Mouse (Mus musculus) limb, embryonic 12.5 days (tissue): ENCODE results near the gene Olfr1215. TPM values are rescaled to one million over a fixed set of nuclear protein-coding genes. Genes with fewer than 3 reads are reported as not detected.
"Not testable (repeated sequence)": the region's sequence is repeated elsewhere in the genome, so short reads cannot be mapped to it uniquely, and the experiment has no call there.

ENCODE experiments used
- ATAC-seq: fragments of 200-750 bp; cut with Nextera tagmentation; 2 replicates; pipeline ENCODE4 v1.8.0; 2017; ENCODE audit warnings: low read depth, moderate TSS enrichment; ENCODE audit not compliant: insufficient number of reproducible peaks, insufficient read depth, low FRiP score, low TSS enrichment
- H3K27ac ChIP-seq: fragments of 300-500 bp; sonication (generic); 2 replicates; pipeline ENCODE4 v1.5.1; 2016; ENCODE audit warnings: mild to moderate bottlenecking, moderate library complexity
- H3K27me3 ChIP-seq: fragments of 300-500 bp; sonication (generic); 2 replicates; pipeline ENCODE4 v1.6.1; 2016; ENCODE audit warnings: mild to moderate bottlenecking, moderate library complexity
- H3K36me3 ChIP-seq: fragments of 300-500 bp; sonication (generic); 2 replicates; pipeline ENCODE4 v1.6.1; 2016; ENCODE audit warnings: mild to moderate bottlenecking, moderate library complexity
- H3K4me1 ChIP-seq: fragments of 300-500 bp; sonication (generic); replicated peaks from 2 replicates; pipeline ENCODE4 v1.6.1; 2016
- H3K4me2 ChIP-seq: fragments of 300-500 bp; sonication (generic); 2 replicates; pipeline ENCODE4 v1.6.1; 2016; ENCODE audit warnings: mild to moderate bottlenecking, moderate library complexity
- H3K4me3 ChIP-seq: fragments of 300-500 bp; sonication (generic); replicated peaks from 2 replicates; pipeline ENCODE4 v1.5.1; 2016; ENCODE audit warnings: mild to moderate bottlenecking
- H3K9ac ChIP-seq: fragments of 300-500 bp; sonication (generic); replicated peaks from 2 replicates; pipeline ENCODE4 v1.6.1; 2016; ENCODE audit warnings: mild to moderate bottlenecking, moderate library complexity
- H3K9me3 ChIP-seq: fragments of 300-500 bp; sonication (generic); 2 replicates; pipeline ENCODE4 v1.6.1; 2016; ENCODE audit warnings: mild to moderate bottlenecking, moderate library complexity
- WGBS: fragments of 180-500 bp; shearing (Covaris S2); methylation state at CpG from one replicate; pipeline ENCODE4 v1.1.7; 2016; 5-methylcytosine and 5-hydroxymethylcytosine counted together
- polyA plus RNA-seq: library from polyadenylated mRNA; unstranded; fragments of >200 nt; fragmentation: Nextera tagmentation; extraction: Ambion mirVana; gene quantifications from 2 replicates; pipeline ENCODE4 v1.2.1, GENCODE M21; 2016

Gene Olfr1215
- polyA plus RNA-seq, result not detected in 2 replicates

DNA sequence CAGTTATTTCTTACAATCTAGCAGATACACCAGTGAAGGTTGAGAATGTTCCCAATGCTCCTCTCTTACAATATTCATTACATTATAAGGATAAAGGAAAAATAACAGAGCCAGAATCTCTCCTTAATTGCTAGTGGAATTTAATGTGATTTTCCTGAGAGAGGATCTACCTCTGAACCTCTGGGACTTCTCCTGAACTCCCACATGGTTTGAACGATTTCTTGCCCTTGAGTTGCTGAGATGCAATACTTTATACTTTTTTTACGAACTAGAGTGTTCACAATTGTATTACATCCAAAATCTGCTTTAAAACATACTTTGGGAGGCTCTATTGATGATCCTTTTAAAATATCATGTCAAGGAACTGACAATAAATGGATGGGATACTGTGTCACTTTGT lies at the start of gene Olfr1215:
TSS of gene Olfr1215 (minus strand) at position 101 of the 400 bp plus-strand sequence.
- no peak within 1 kb of the TSS for H3K4me2 ChIP-seq
- H3K4me1 ChIP-seq, result no peaks in the 10 kb centered on the region
- no peaks in the 10 kb centered on the region for H3K27me3 ChIP-seq
- ATAC-seq, result no peak
- no peaks in the 10 kb centered on the region for H3K9me3 ChIP-seq
- 77% methylated on average over 2 of the region's 2 CpGs for WGBS
- no peaks in the 10 kb centered on the region for H3K36me3 ChIP-seq
- H3K27ac ChIP-seq, result no peak within 1 kb of the TSS
- no peak within 1 kb of the TSS for H3K9ac ChIP-seq
- no peak within 1 kb of the TSS for H3K4me3 ChIP-seq

GRCm38 (mm10) chr2:89031965-89032364 lies 25.2 kb upstream of the Olfr1215 start, which contains the start of gene Olfr1217:
TSS of gene Olfr1217 (minus strand) at chr2:89032065.
- no peak within 1 kb of the TSS for H3K4me2 ChIP-seq
- H3K4me3 ChIP-seq, result no peak within 1 kb of the TSS
- no peaks in the 10 kb centered on the region for H3K4me1 ChIP-seq
- H3K27me3 ChIP-seq, result no peaks in the 10 kb centered on the region
- no peaks in the 10 kb centered on the region for H3K9me3 ChIP-seq
- WGBS, result 79% methylated on average over 2 of the region's 2 CpGs
- H3K9ac ChIP-seq, result no peak within 1 kb of the TSS
- ATAC-seq, result no peak
- no peaks in the 10 kb centered on the region for H3K36me3 ChIP-seq
- no peak within 1 kb of the TSS for H3K27ac ChIP-seq

- not testable (repeated sequence) for H3K4me2 ChIP-seq, H3K9me3 ChIP-seq, H3K27ac ChIP-seq, ATAC-seq, H3K27me3 ChIP-seq, H3K9ac ChIP-seq, H3K4me3 ChIP-seq, H3K4me1 ChIP-seq, H3K36me3 ChIP-seq
- WGBS, result 75% methylated on average over 3 of the region's 3 CpGs
Measured at GRCm38 (mm10) chr2:89021436-89021835, 14.7 kb upstream of the Olfr1215 start.

DNA sequence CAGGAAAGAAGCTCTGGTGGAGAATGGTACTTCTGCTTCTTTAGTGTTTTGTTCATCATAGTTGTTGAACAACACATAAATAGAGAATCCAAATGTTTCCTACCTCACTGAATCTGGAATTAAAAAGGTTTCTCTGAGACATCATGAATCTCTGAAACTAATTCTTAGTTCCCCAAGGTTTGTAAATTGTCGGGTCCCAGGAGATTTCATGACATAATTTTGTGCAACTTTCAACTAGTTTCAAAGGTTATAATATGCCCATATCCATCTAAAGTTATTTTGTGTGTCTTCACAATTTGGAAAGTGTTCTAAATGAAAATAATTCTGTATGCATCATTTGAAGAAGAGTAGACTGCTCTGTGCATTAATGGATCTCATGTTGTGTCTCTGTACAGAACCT lies 11.5 kb upstream of the Olfr1215 start, which contains the start of gene Olfr1216:
TSS of gene Olfr1216 (minus strand) at position 101 of the 400 bp plus-strand sequence.
- Histone ChIP-seq H3K4me2 (no peak within 1 kb of the TSS), H3K36me3 (no peaks in the 10 kb centered on the region), H3K4me1 (no peaks in the 10 kb centered on the region), H3K9ac (no peak within 1 kb of the TSS), H3K27me3 (no peaks in the 10 kb centered on the region), H3K9me3 (no peaks in the 10 kb centered on the region), H3K4me3 (no peak within 1 kb of the TSS), H3K27ac (no peak within 1 kb of the TSS)
- WGBS, result 77% methylated on average over 1 of the region's 1 CpGs
- no peak for ATAC-seq

- Histone ChIP-seq H3K9ac (no peak within 1 kb of the TSS), H3K4me1 (no peaks in the 10 kb centered on the region), H3K9me3 (no peaks in the 10 kb centered on the region), H3K27ac (no peak within 1 kb of the TSS), H3K4me2 (no peak within 1 kb of the TSS), H3K27me3 (no peaks in the 10 kb centered on the region), H3K36me3 (no peaks in the 10 kb centered on the region), H3K4me3 (no peak within 1 kb of the TSS)
- no peak for ATAC-seq
- WGBS, result 82% methylated on average over 1 of the region's 1 CpGs
Measured at GRCm38 (mm10) chr2:88992553-88992952, 14.2 kb downstream of the Olfr1215 start, which contains the start of gene Olfr1214. TSS of gene Olfr1214 (minus strand) at chr2:88992653.

- no peak for ATAC-seq
- Histone ChIP-seq H3K36me3 (no peaks in the 10 kb centered on the region), H3K27ac (no peak within 1 kb of the TSS), H3K9ac (no peak within 1 kb of the TSS), H3K4me2 (no peak within 1 kb of the TSS), H3K27me3 (no peaks in the 10 kb centered on the region), H3K4me1 (no peaks in the 10 kb centered on the region), H3K4me3 (no peak within 1 kb of the TSS), H3K9me3 (no peaks in the 10 kb centered on the region)
- 74% methylated on average over 1 of the region's 1 CpGs for WGBS
Measured at GRCm38 (mm10) chr2:88980181-88980580, 26.6 kb downstream of the Olfr1215 start, which contains the start of gene Gm13762. TSS of gene Gm13762 (minus strand) at chr2:88980281.

DNA sequence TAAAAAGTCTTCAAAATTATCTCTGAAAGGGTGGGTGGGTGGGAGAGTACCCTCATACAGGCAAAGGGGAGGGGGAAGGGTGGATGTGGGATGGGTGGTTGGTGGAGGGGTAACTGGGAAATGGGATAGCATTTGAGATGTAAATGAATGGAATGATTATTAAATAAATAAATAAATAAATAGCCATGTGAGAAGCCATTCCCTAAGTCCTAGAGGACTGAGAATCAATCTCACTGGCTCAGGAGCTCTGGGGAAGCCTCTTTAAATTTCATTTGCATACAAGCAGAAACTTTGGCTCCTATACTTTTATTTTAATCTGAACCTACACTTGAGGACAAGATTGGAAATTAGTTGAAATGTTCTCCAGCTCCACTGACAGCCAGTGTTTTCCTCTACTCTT lies 53.1 kb downstream of the Olfr1215 start, which contains the start of gene Olfr1212:
TSS of gene Olfr1212 (plus strand) at position 301 of the 400 bp plus-strand sequence.
- no peak within 1 kb of the TSS for H3K9ac ChIP-seq
- H3K4me2 ChIP-seq, result no peak within 1 kb of the TSS
- ATAC-seq, result no peak
- H3K4me3 ChIP-seq, result no peak within 1 kb of the TSS
- no peaks in the 10 kb centered on the region for H3K4me1 ChIP-seq
- no peaks in the 10 kb centered on the region for H3K9me3 ChIP-seq
- H3K27ac ChIP-seq, result no peak within 1 kb of the TSS
- H3K27me3 ChIP-seq, result no peaks in the 10 kb centered on the region
- no peaks in the 10 kb centered on the region for H3K36me3 ChIP-seq

Other genes starting within 250 kb of the Olfr1215 start
- gene Olfr1199, start 246.5 kb downstream of the Olfr1215 start, polyA plus RNA-seq, result not detected in 2 replicates
- gene Olfr1200, start 236.5 kb downstream of the Olfr1215 start, polyA plus RNA-seq, result not detected in 2 replicates
- not detected in 2 replicates for gene Olfr1201, start 213.9 kb downstream of the Olfr1215 start, polyA plus RNA-seq
- gene Olfr1202, start 192.5 kb downstream of the Olfr1215 start, polyA plus RNA-seq, result 0.05 TPM in 1 of 2 replicates, not detected in the other
- gene Olfr1205, start 177.2 kb downstream of the Olfr1215 start, polyA plus RNA-seq, result not detected in 2 replicates
- gene Olfr1204, start 157.7 kb downstream of the Olfr1215 start, polyA plus RNA-seq, result not detected in 2 replicates
- not detected in 2 replicates for gene Olfr1206, start 143.7 kb downstream of the Olfr1215 start, polyA plus RNA-seq
- gene Olfr1208, start 104.7 kb downstream of the Olfr1215 start, polyA plus RNA-seq, result not detected in 2 replicates
- not detected in 2 replicates for gene Olfr1209, start 91.8 kb downstream of the Olfr1215 start, polyA plus RNA-seq
- gene Olfr1211, start 68.9 kb downstream of the Olfr1215 start, polyA plus RNA-seq, result not detected in 2 replicates
- not detected in 2 replicates for gene Olfr1212, start 53.0 kb downstream of the Olfr1215 start, polyA plus RNA-seq
- not detected in 2 replicates for gene Gm13762, start 26.7 kb downstream of the Olfr1215 start, polyA plus RNA-seq
- gene Olfr1214, start 14.3 kb downstream of the Olfr1215 start, polyA plus RNA-seq, result not detected in 2 replicates
- not detected in 2 replicates for gene Olfr1216, start 11.4 kb upstream of the Olfr1215 start, polyA plus RNA-seq
- gene Olfr1217, start 25.1 kb upstream of the Olfr1215 start, polyA plus RNA-seq, result not detected in 2 replicates
- gene Olfr1218, start 54.2 kb upstream of the Olfr1215 start, polyA plus RNA-seq, result not detected in 2 replicates
- gene Olfr1219, start 76.5 kb upstream of the Olfr1215 start, polyA plus RNA-seq, result not detected in 2 replicates
- not detected in 2 replicates for gene Olfr1220, start 99.9 kb upstream of the Olfr1215 start, polyA plus RNA-seq
- not detected in 2 replicates for gene Olfr1221, start 110.3 kb upstream of the Olfr1215 start, polyA plus RNA-seq
- not detected in 2 replicates for gene Olfr1222, start 126.1 kb upstream of the Olfr1215 start, polyA plus RNA-seq
- not detected in 2 replicates for gene Olfr1223, start 144.6 kb upstream of the Olfr1215 start, polyA plus RNA-seq
- not detected in 2 replicates for gene Olfr1224-ps1, start 157.1 kb upstream of the Olfr1215 start, polyA plus RNA-seq
- gene Olfr1225, start 167.7 kb upstream of the Olfr1215 start, polyA plus RNA-seq, result not detected in 2 replicates
- not detected in 2 replicates for gene Olfr1226, start 193.1 kb upstream of the Olfr1215 start, polyA plus RNA-seq
- not detected in 2 replicates for gene Olfr1228, start 247.1 kb upstream of the Olfr1215 start, polyA plus RNA-seq